Mouse (Mus musculus) right cerebral cortex, adult 18-20 months (tissue): ENCODE results near the gene Wdr70.

ENCODE experiments used
- DNase-seq: peaks from one replicate; pipeline ENCODE4 v3.0.0; 2022; ENCODE audit warnings: mixed read lengths

The Wdr70 gene

GRCm38 (mm10) chr15:7925382-7925781 lies 173.6 kb downstream of the Wdr70 start:
- no peak for DNase-seq

DNA sequence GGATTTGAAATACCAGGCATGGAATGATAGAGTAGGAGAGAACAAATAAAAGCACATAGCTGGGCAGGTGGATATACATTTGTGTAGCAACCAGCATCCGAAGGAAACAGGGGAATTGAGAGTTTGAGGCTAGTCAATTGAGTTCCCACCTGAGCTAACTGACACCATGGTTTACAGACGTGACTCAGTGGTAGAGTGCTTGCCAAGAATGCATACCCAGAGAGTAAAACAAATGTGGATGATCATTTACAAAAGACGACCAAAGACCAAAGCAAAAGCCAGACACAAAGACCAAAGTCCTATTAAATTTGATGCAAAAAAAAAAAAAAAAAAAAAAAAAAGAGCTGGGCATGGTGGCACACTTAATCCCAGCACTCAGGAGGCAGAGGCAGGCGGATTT lies 175.7 kb downstream of the Wdr70 start:
- DNase-seq = no peak

GRCm38 (mm10) chr15:7922291-7923037 lies 176.5 kb downstream of the Wdr70 start:
- DNase-seq = no peak

- no peak for DNase-seq
These were observed 177.9 kb downstream of the Wdr70 start for GRCm38 (mm10) chr15:7921124-7921523.

DNA sequence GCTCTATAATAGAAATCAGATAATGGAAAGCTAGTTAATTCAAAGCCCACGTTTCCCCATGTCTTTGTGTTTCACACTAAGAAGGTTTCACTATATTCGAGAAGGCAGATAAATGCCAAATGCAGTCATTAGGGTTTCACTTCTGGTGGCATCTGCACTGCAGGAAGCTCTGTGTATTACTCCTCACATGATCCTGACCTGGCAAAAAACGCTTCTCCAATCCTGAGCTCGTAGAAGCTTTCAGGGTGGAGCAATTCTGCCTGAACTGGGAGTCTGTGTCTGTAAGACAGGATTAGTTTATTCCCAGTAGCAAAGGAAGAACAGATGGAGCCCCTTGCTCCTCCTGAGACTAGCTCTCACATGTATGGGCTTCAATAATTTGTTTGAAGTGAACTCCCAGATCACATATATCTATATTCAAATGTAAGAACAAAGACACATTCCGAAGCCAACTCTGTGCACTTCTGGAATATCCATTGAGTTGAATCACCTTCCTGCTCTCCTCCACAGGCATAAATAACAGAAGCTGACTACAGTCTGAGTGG lies 192.4 kb downstream of the Wdr70 start:
- DNase-seq = no peak

DNA sequence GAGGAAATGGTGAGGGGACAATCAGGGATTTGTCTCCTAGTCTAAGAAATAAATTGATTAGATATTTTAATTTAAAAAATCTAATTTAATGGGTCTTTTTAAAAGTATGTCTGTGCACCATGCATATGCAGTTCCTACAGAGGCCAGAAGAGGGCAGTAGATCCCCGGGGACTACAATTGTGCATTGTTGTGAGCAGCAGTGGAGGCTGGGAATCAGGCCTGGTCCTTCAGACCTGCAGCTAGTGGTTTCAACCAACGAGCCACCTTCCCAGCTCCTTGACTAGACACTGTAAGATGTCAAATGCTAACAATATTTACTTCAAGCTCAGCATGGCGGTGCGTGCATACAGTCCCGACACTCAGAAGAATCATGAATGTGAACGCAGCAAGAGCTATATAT lies 199.7 kb downstream of the Wdr70 start:
- DNase-seq = no peak

DNA sequence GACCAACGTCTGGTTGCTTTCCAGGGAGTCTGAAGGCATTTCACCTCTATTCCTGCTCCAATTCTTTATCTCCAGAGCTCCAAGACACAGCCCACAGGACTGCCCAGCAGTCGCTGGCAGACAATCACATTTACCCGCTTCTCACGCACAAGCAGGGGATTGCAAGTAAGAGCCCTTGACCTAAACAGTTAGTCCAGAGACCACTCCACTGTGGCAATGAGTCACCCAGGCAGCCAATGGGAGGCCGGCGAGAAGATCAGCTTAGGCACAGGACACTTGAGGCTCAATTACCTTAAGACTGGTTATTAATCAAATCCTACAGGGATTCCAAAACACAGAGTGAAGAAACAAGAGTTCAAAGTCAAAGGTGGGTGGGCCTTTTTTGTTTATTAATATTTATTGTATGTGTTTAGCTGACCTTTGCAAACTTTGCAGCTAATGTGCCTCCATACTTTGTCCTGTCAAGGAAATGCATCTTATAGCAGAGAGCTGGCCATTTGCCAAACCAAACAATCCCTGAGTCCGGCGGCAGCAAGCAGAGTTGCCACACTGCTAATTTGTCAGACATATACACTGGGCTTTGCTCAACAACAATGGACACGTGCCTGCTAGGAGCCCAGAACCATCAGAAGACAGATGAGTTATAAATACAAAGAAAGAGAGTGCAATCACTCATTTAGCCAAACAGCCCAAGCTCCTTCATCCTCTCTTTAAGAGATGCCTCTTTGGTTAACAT lies 207.3 kb downstream of the Wdr70 start:
- no peak for DNase-seq

- DNase-seq = no peak
These were observed 208.7 kb downstream of the Wdr70 start for GRCm38 (mm10) chr15:7890286-7890685.

GRCm38 (mm10) chr15:7889362-7889674 lies 209.7 kb downstream of the Wdr70 start:
- no peak for DNase-seq

DNA sequence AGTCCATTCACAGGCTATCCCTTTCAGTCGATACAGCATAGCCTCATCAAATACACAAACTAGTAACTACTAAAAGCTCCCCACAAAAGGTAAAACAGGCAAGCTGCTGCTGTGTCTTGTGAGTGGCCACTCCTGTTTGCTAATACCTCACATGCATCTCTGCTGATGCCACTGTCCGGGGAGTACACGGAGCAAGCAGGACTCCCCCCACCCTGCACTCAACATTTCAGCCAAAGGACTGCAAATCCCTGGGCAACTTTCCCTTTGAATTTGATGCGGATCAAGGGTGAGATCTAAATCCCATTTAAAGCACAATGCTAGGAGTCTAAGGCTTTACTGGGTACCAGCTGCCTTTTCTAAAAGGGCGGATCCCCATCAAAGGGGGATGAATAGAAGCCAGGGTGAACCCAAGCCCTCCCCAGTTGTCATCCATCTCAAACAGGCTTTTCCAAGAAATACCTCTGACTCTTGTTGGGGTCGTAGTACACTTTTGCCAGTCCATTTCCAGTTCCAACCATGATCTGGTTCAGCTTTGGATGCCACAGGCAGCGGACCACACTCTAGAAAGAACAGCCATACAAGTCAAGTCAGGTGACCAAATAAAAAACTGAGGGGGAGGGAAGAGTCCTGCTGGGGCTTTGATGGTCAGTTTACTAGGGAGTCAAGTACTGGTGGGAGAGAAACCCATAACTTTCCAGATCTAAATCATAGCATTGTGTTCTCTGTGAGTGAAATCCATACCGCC lies 210.2 kb downstream of the Wdr70 start:
- DNase-seq = no peak

- DNase-seq = no peak
These were observed 212.4 kb downstream of the Wdr70 start for GRCm38 (mm10) chr15:7886591-7886990.

DNA sequence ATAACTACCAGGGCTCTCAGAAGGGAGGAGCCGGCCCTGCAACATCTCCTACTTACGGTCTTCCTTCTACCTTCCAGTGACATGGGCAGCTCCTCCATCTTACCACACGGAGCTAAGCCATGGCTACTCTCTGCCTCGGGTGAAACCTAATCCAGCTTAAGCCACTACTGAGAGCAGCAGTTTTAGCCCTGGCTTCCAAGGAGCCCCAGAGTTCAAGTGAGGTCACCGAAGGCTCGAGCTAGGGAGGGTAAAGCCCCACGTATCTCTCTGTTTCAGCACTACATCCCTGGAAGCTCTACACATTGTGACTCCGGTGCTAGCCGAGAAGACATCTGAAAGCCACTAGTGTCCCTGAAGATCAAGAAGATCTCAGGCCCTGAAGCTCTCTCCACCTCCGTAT lies 213.9 kb downstream of the Wdr70 start:
- no peak for DNase-seq

- no peak for DNase-seq
These were observed 214.8 kb downstream of the Wdr70 start for GRCm38 (mm10) chr15:7884181-7884580.

DNA sequence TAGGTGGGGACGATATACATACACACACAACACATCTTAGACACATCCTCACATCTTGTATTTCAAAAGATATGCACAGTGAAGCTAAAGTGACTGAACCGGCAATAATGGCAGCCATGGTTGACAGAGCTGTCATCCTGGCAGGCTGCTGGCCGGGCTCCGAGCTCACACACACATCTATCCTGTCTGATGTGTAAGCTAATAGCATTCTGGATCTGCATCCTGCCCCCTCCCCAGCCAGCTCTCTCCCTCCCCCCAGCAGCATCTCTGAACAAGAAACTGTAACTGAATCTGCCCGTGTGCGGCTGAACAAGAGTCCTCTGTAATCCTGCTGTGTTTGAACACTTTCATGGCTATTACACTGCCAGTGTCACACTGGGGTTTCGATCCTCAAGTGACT lies 219.1 kb downstream of the Wdr70 start:
- no peak for DNase-seq

DNA sequence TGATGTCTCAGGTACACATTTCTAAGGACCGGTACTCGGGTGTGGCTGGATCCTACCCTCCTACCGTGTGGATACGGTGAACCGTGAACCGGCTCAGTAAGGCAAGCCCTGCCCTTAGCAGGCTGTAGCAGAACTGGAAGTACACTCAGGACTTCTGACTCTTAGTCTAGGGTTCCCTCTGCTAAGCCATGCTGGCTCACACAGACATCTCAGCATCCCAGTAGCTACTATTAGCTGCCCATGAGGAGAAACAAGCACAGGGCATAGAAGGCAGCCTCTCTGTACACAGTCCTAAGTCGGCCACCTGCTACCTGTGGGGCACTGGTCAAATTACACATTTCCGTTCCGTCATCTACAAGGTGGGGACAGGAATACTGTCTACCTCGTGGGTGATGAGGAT lies 220.1 kb downstream of the Wdr70 start:
- no peak for DNase-seq

GRCm38 (mm10) chr15:7877560-7878467 lies 221.2 kb downstream of the Wdr70 start:
- DNase-seq = no peak

GRCm38 (mm10) chr15:7875879-7876278 lies 223.1 kb downstream of the Wdr70 start:
- DNase-seq = no peak

GRCm38 (mm10) chr15:7872473-7872872 lies 226.5 kb downstream of the Wdr70 start:
- no peak for DNase-seq

DNA sequence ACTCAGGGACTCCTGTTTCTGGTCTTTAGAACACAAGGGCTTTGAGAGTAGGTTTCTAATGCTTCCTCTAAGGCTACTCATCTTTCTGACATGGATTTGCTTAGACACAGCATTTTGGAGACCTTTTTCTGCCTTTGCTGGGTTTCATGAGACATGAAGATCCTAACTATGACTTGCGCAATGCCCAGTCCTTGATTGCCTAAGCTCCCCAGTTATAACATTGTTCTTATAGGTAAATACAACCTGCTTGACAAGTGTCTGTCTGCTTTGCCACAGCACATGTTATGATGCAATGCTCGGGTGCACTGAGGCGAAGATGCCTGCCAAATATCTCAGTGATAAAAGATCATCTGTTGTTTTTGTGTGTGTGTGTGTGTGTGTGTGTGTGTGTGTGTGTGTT lies 233.7 kb downstream of the Wdr70 start:
- DNase-seq = no peak

DNA sequence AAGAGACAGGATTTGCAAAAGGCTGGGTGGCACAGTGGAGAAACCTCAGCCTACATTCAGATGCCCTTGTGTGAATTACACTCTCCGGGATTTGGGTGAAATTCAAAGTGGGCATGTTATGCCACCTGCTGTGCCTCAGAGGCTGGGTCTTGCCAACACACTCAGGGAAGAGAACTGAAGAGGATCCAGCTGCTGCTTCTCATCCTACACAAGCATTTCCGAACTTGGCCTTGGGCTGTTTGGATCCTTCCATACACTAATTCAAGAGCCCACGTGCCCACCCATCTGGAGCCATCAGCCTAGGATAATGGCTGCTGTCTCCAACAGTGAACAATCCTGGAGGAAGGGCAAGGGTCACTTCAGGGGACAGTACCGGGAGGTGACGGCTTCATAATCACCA lies 235.7 kb downstream of the Wdr70 start:
- DNase-seq = no peak

- DNase-seq = no peak
These were observed 236.1 kb downstream of the Wdr70 start for GRCm38 (mm10) chr15:7862890-7863289.

- no peak for DNase-seq
These were observed 240.2 kb downstream of the Wdr70 start for GRCm38 (mm10) chr15:7858841-7859240.

GRCm38 (mm10) chr15:7857418-7857817 lies 241.6 kb downstream of the Wdr70 start:
- no peak for DNase-seq
